In genomic region chr13:44383322-44383721, GRCm38 (mm10) we compare ENCODE assay signal across 19 mouse cellular contexts.
A peak's percentile ranks its signal among the peaks of the same experiment; 100 is the strongest.
DNase-seq lines count a peak whose midpoint lies in the region; ATAC-seq and TF ChIP-seq lines count a peak whose summit lies in the region.
"Had no signal": no experiment of that assay in that cellular context is flagged by ENCODE, and none has a peak within 500 bp of the region (broad histone marks: within the 10 kb centered on the region; RNA-seq: fewer than 3 reads in every experiment).

No protein-coding gene starts in this region.

- H3K9ac ChIP-seq in heart, postnatal 0 days (replicated peaks; ENCODE audit: low read depth, low read length), result no peak overlapping the region
- H3K9ac ChIP-seq: embryonic facial prominence, embryonic 12.5 days; forebrain, embryonic 15.5 days; hindbrain, embryonic 13.5 days; midbrain, embryonic 15.5 days had no signal

- no peaks in the 10 kb centered on the region for H3K27me3 ChIP-seq in heart, postnatal 0 days (ENCODE audit: control insufficient read depth, insufficient read depth, low read length)
- H3K27me3 ChIP-seq: embryonic facial prominence, embryonic 12.5 days; forebrain, embryonic 15.5 days; hindbrain, embryonic 13.5 days; midbrain, embryonic 15.5 days had no signal

- no peaks in the 10 kb centered on the region for H3K4me1 ChIP-seq in heart, postnatal 0 days (ENCODE audit: control insufficient read depth, insufficient read depth)
- H3K4me1 ChIP-seq: forebrain, embryonic 15.5 days; hindbrain, embryonic 13.5 days; midbrain, embryonic 15.5 days had no signal

- no peaks in the 10 kb centered on the region for H3K9me3 ChIP-seq in heart, postnatal 0 days (replicated peaks; ENCODE audit: control insufficient read depth, low read length)
- H3K9me3 ChIP-seq: embryonic facial prominence, embryonic 12.5 days; forebrain, embryonic 15.5 days; hindbrain, embryonic 13.5 days; midbrain, embryonic 15.5 days had no signal

- peak; percentile 79 for ATAC-seq in heart, postnatal 0 days (ENCODE audit: insufficient read depth, low read depth)
- ATAC-seq: forebrain, embryonic 15.5 days; intestine, postnatal 0 days; midbrain, embryonic 15.5 days had no signal

- intact Hi-C loops in gastrocnemius, adult 2 months (cut with DNase I), result no loop called here
- intact Hi-C loops in gastrocnemius, postnatal 14 days (cut with DNase I; ENCODE audit: low total_unique reads), result no loop called here

- no peaks in the 10 kb centered on the region for H3K36me3 ChIP-seq in heart, postnatal 0 days (replicated peaks; ENCODE audit: control insufficient read depth, insufficient read depth, low read length)
- H3K36me3 ChIP-seq: embryonic facial prominence, embryonic 12.5 days; forebrain, embryonic 15.5 days; hindbrain, embryonic 13.5 days; midbrain, embryonic 15.5 days had no signal

- peak overlapping the region; percentile 41 for H3K27ac ChIP-seq in gastrocnemius, adult 2 months
- no peak overlapping the region for H3K27ac ChIP-seq in heart, postnatal 0 days (ENCODE audit: low read depth)
- H3K27ac ChIP-seq: embryonic facial prominence, embryonic 12.5 days; forebrain, embryonic 15.5 days; hindbrain, embryonic 13.5 days; left cerebral cortex, adult 2 months; macrophage; midbrain, embryonic 15.5 days had no signal

- no peak overlapping the region for H3K4me3 ChIP-seq in gastrocnemius, adult 2 months
- H3K4me3 ChIP-seq in heart, postnatal 0 days (ENCODE audit: low read depth, low read length), result no peak overlapping the region
- H3K4me3 ChIP-seq: embryonic facial prominence, embryonic 12.5 days; forebrain, embryonic 15.5 days; hindbrain, embryonic 13.5 days; left cerebral cortex, adult 2 months; midbrain, embryonic 15.5 days had no signal

- 26% methylated on average over 11 of the region's 11 CpGs for WGBS in heart, postnatal 0 days

- TF ChIP-seq CTCF in gastrocnemius, adult 2 months (IDR thresholded peaks at IDR 0.05), result no peak
- 0 out of 2 replicates have a peak, but pooled peaks have one; percentile 12 for TF ChIP-seq CTCF in heart, postnatal 0 days (IDR thresholded peaks at IDR 0.05; ENCODE audit: low read depth)

- H3K4me2 ChIP-seq in heart, postnatal 0 days (ENCODE audit: low read depth, low read length), result no peak overlapping the region
- H3K4me2 ChIP-seq: embryonic facial prominence, embryonic 12.5 days; forebrain, embryonic 15.5 days; hindbrain, embryonic 13.5 days; liver, embryonic 11.5 days; midbrain, embryonic 15.5 days had no signal

- peak; percentile 31 for DNase-seq in cerebellum, adult 11-12 months
- DNase-seq in cerebellum, adult 9-10 months, result no peak
- no peak for DNase-seq in gastrocnemius, adult 2 months
- no peak for DNase-seq in gastrocnemius, postnatal 14 days
- peak; percentile 40 for DNase-seq in layer of hippocampus, adult 9-11 months
- no peak for DNase-seq in layer of hippocampus, postnatal 10 days (ENCODE audit: low spot score in 2 of 2)
- DNase-seq in heart, postnatal 0 days (ENCODE audit: low spot score), result peak; percentile 72
- DNase-seq in left cerebral cortex, adult 8-10 months (ENCODE audit: low spot score in 2 of 2), result no peak
- DNase-seq: gastrocnemius, postnatal 25 days; kidney, postnatal 25 days; thymus, adult 18-20 months had no signal

- no peak for TF ChIP-seq EP300 in heart, postnatal 0 days (IDR thresholded peaks at IDR 0.05; ENCODE audit: low read depth)

Comparison
In these comparisons a context has a peak if more than half of its experiments do, and no peak if none do; other contexts are left out.
1. DNase-seq: peak in cerebellum, adult 11-12 months (single experiment), layer of hippocampus, adult 9-11 months (single experiment) and heart, postnatal 0 days (single experiment); none in cerebellum, adult 9-10 months (single experiment), gastrocnemius, adult 2 months (single experiment), gastrocnemius, postnatal 14 days (single experiment), layer of hippocampus, postnatal 10 days (0 of 2) and left cerebral cortex, adult 8-10 months (0 of 2).